Mouse (Mus musculus): ENCODE results near the gene Mospd2.

The Mospd2 gene

DNA sequence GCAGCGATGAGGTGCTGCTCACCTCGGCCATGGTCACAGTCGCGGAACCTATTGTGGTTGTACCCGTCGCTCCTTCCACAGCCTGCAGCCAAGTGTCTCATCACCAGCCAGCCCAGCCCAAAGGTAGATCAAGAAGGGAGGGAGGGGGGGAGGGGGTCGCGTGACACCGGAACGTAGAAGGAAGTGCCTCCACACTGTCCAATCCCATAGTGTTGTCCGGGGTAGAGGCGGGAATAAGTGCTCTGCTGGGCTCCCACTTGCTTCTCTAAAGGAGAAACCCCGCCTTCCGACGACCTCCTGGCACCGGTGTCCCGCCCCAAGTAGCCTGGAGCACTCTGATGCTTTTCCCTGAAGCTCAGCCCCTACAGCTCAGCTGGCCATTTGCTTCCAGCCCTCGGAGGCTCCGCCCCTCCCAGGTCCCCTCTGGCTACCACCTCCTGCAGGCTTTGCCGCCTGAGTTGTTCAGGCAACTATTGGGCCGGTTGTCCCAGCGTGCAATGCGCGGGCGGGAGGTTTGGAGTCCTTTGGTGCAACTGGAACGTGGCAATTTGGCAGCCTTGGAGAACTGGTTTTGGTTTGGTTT, at the start of gene Mospd2, which contains the start of gene Fancb:
Mospd2 (minus strand) TSS at position 183 of the 583 bp plus-strand sequence.
Fancb (plus strand) TSS at position 400 of the 583 bp plus-strand sequence.
- DNase-seq: peak; percentile 84

DNA sequence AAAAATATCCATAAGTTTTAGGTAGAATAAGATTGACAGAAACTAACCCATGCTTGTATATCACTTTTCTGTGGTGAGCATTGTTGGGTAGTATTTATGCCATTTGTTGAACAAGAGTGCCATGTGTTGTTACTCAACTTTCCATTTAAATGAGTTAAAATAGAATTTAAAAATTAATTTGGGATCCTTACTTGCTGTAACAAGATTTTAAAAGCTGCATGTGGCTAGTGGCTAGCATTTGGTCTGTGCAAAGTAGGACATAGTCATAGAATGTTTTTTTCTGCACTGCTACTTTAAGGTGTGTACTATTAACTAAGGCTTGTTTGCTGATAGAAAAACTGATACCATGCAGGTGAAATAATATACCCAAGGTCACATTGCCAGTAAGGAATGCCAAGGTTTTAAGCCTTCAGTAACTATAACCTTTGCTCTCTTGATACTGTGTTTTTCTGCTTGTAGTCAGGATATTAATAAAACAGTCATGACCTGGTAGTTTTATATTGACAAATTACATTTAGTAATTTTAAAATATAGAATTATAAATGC, 24.7 kb upstream of the Mospd2 start, which contains the start of gene Gm17604:
Gm17604 (minus strand) TSS at position 51 of the 546 bp plus-strand sequence.
- no peak for DNase-seq

DNA sequence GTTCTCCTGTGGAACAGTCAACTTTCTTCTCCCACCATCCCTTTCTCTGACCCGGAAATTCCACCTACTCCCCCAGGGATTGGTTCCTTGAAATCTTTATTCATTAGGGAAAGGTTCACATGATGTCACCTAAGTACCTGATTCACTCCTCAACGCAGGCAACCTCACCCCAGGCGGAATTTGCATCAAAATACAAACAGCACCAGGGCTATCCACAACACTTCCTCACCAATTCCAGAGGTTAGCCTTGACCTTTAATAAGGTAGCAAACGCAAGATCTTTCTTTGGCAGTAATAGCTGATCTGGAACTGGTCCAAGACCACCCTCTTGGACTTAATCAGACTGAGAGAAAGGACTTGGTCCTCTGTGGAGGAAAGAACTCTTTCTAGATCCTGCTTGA, 23.0 kb upstream of the Mospd2 start:
- DNase-seq: no peak

DNA sequence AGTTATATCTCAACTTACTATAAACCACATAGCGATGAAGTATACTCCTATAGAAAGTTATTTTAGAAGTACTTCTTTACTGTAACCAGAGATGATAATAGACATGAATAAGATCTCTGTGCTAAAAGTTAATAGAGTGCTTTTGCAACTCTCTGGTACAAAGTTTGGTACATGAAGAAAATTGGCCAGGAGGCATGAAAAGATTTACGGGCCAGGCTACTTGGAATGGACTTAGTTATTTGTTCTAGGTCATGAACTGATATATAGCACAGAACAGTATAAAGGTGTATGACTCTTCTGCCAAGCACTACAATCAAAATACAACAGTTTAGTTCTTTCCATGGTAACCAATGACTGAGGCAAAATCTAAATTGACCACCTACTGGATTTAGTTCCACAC, 1.3 kb downstream of the Mospd2 start:
- DNase-seq: no peak

DNA sequence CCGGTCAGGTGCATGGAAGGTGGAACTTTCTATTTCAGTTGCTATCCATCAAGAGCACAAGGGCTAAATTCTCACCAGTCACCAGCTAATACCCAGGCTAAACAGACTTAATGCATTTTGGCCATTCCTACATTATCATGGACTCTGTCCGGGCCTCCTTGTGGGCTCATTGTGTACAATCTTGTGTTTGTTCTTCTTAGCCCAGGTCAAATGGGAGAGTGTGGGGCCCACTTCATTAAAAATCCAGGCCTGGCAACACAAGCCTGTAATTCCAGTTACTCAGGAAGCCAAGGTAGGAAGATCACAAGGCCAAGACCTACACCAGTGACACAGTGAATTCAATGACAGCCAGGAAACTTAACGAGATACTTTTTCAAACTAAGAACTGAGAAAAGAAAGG, 9.0 kb downstream of the Mospd2 start:
- no peak for DNase-seq

DNA sequence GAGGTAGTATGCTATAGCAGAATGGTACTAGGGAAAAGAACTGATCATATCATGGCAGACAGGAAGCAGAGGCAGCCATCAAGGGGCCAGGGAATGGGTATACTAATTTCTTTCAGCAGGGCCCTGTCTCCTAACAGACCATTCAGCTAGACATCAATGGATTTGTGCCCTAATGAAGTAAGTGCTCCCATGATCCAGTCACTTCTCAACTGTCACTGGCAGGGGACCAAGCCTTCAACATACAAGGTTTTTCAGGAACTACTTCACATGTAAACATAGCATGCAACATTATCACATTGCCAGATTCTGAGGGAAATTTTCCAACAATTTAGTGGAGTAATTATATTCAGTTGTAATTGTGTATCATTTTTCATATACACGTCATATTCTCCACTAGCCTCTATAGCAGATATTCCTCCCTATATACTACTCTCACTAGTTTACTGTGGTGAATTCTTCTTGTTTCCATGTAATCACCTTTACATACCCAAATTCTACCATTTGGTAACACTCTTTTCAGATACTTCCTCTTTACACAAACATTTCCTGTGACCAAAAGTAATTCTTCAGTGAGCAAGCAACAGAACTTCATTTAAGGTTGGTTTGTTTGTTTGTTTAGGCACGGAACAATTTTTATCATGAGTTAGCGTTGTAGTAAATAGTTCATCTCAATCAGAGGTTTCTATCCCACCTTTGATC, 14.3 kb downstream of the Mospd2 start:
- DNase-seq: no peak

DNA sequence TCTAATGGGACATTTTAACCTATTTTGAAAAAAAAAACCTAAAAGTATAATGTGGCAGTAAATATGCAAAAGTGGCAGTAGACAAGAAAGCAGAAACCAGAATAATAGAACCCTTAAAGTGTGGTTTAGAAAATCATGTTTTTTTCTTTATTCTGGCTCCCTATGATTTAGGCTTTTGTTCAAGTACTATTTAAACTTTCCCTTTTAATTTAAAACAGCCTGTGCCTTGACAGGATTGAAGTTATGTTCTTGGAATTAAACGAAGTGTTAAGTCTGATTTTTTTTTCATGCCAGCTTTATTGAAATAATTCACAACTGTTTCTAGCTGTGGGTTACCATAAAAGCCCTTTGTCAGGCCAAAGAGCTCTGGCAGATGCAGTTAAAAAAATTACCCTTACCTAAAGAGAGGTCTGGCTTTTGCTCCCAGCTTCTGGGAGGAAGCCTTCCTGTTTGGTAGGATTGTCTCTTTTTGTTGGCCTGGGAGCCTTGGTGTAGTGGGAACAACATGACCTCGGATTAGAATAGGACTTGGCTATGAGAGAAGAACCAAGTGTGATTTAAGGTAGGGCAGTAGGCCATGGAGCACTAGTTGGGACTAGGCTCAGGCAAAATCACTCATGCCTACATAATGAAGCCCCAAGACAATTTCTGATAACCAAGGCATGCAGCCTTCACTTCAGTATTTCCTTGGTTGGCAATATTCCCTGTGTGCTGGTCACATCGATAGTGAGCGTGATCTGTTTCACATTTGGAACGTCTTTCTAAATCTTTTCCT, 27.4 kb downstream of the Mospd2 start:
- DNase-seq: no peak

DNA sequence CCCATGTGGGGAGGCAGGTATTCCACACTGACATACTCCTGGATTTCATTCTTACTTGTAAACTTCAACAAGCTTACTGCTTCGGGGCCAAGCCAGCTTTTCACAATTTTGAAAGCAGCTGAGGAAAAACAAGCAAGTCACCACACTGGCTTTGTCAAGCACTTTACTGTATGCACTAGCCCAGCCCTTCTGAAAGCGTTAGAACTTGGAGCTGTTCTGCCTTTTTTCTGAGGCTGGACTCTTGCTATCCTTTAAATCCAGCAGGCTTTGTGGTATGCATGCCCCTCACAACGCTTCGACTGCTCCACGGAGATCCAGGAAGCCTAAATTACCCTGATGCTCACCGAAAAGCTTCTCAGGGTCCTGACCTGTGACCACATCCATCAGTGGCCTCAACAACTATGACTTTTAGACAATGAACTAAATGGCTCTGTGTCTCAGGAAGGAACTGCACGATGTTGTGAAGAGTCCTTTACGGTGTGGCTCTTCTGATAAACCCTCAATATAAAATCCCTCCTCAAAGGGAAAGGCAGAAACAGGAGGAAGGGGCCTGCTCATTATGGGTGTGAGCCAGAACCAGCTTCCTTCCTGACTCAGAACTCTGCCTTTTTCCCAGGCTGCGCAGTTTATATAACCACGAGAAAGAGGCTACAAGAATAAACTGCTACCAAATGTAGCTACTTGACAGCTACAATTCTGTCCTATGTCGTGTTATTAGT, 28.2 kb downstream of the Mospd2 start:
- DNase-seq: no peak

DNA sequence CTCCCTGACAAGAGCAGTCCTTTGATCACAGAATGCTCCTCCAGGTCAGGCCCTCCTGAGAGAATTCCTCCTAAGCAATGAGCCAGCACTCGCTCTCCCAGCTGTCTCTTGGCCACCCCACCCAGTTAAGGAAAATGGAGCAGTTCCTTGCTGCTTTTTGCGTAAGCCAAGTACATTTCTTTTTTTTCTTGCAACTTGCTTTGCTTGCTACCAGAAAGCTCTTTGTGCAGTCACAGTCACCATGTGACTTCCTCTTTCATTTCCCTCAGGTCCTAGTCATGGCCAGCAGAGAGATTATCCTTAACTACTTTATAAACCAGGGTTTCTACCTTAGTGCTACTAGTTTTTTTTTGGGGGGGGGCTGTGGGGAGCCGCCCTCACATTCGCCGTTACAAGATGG, 38.6 kb downstream of the Mospd2 start:
- no peak for DNase-seq

DNA sequence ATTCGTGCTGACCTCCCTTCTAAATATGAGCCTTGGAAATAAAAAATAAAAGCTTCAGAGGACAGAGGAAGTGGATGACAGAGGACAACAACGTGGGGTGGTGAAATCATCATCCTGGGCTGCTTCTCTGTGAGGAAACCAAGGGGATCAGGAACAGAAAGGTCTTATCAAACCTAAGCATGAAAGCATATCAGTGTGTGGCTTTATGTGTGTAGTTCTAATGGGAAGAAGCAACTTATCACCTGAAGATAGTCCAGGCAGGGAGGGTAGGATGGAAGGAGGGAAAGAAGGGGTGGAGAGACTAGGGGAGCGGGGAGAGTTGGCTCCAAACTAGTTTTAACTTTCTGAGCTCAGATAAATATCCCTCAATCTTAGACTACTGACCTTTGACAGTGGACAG, 67.2 kb downstream of the Mospd2 start:
- DNase-seq: no peak

DNA sequence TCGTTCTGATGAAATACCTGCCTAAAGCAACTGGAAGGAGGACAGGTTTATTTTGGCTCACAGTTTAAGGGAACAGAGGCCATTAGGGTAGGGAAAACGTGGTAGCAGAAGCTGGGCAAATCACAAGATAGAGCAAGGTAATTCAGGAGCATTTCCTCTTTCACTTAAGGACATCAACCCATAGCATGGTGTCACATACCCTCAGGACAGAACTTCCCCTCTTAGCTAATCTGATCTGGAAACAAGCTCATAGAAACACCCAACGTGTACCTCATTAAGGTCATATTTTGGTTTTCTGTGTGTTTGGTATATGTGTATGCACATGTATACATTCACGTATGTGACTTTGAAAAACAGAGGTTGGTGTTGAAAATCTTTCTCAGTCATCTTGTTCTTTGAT, 68.0 kb downstream of the Mospd2 start:
- DNase-seq: no peak

DNA sequence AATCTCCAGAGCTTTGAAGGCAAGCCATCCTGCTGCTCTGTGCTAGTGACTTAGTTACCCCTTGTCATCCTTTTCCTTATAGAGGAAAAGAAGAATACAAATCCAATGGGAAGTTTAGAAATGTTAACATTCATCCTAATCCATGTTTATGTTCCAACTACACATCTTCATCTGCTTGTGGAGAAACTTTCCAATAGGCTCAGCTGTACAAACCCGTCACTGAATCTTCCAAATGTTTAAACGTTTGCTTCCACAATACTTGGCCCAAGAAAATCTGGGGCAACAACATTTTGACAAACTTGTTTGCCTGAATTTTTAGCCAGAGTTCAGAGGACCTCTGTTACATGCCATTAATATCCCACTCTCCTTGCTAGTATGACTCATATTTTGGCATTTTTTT, 78.3 kb downstream of the Mospd2 start:
- no peak for DNase-seq

DNA sequence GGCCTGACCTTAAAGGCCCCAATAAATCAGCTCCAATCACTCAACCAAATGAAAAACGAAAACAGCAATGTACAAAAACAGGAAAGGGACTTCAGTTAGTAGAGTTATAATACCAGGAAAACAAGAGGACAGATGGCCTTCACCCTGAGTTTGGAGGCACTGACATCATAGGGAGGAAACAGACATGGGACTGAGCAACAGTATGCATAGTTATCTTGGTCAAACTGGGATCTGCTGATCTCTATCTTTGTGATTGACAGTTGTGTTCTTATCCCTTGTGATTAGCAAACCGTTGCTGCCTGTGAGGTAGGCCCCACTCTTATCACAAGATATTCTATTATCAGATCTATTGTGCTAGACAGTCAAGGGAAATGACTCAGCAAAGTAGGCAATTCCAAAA, 80.4 kb downstream of the Mospd2 start:
- no peak for DNase-seq

DNA sequence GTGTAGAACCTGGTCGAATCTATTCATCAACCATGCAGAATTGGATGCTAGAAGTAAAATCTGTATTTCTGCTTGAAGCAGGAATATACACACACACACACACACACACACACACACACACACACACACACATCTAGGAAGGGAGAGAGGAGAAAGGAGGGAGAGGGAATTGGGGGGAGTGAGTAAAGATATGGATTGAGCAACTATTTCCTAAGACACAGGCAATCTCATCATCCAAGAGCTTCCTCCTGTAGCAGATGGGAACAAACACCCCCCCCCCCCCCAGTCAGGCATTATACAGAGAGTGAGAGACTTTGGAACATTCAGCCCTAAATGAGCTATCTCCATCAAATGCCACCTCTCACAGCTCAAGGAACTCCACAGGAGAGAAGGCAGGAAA, 93.9 kb downstream of the Mospd2 start:
- DNase-seq: no peak

All from cerebellum, adult 11 months (tissue).